Mouse (Mus musculus) kidney, postnatal 10 days (tissue): ENCODE measurements around the gene Caap1.

Experiments
- DNase-seq: peaks from one replicate; pipeline ENCODE4 v3.0.0; 2021; ENCODE audit warnings: mixed read lengths

Caap1 gene

GRCm38 (mm10) chr4:94556265-94557054, at the start of gene Caap1, which contains the start of gene Gm10306:
TSS of gene Caap1 (minus strand) at chr4:94556796.
TSS of gene Gm10306 (plus strand) at chr4:94556546.
- peak; percentile 97 for DNase-seq

GRCm38 (mm10) chr4:94605591-94605990, 49.0 kb upstream of the Caap1 start:
- DNase-seq, result no peak

- no peak for DNase-seq
Measured at GRCm38 (mm10) chr4:94604452-94605019, 47.9 kb upstream of the Caap1 start.

GRCm38 (mm10) chr4:94603031-94603629, 46.5 kb upstream of the Caap1 start, which contains the start of gene Plaa:
TSS of gene Plaa (minus strand) at chr4:94603244.
- peak; percentile 95 for DNase-seq

- no peak for DNase-seq
Measured at GRCm38 (mm10) chr4:94602496-94603030, 46.0 kb upstream of the Caap1 start.

- no peak for DNase-seq
Measured at GRCm38 (mm10) chr4:94601395-94601794, 44.8 kb upstream of the Caap1 start.

- DNase-seq, result no peak
Measured at GRCm38 (mm10) chr4:94592709-94593108, 36.1 kb upstream of the Caap1 start.

- DNase-seq, result no peak
Measured at GRCm38 (mm10) chr4:94591765-94592381, 35.3 kb upstream of the Caap1 start.

- no peak for DNase-seq
Measured at GRCm38 (mm10) chr4:94572677-94573076, 16.1 kb upstream of the Caap1 start.

- DNase-seq, result no peak
Measured at GRCm38 (mm10) chr4:94564297-94564696, 7.7 kb upstream of the Caap1 start.

- DNase-seq, result no peak
Measured at GRCm38 (mm10) chr4:94561954-94562648, 5.5 kb upstream of the Caap1 start.

- no peak for DNase-seq
Measured at GRCm38 (mm10) chr4:94560316-94560715, 3.7 kb upstream of the Caap1 start.

- DNase-seq, result peak; percentile 12
Measured at GRCm38 (mm10) chr4:94559266-94559665, 2.7 kb upstream of the Caap1 start.

GRCm38 (mm10) chr4:94557145-94557544, 549 bp upstream of the Caap1 start:
- no peak for DNase-seq

GRCm38 (mm10) chr4:94554955-94555494, 1.6 kb downstream of the Caap1 start:
- no peak for DNase-seq

- no peak for DNase-seq
Measured at GRCm38 (mm10) chr4:94544321-94544720, 12.3 kb downstream of the Caap1 start.

GRCm38 (mm10) chr4:94543041-94543440, 13.6 kb downstream of the Caap1 start:
- no peak for DNase-seq

GRCm38 (mm10) chr4:94533205-94533604, 23.4 kb downstream of the Caap1 start:
- DNase-seq, result no peak

GRCm38 (mm10) chr4:94529448-94529847, 27.1 kb downstream of the Caap1 start:
- DNase-seq, result no peak

- DNase-seq, result no peak
Measured at GRCm38 (mm10) chr4:94523321-94523720, 33.3 kb downstream of the Caap1 start.

GRCm38 (mm10) chr4:94517631-94518030, 39.0 kb downstream of the Caap1 start:
- peak; percentile 69 for DNase-seq

GRCm38 (mm10) chr4:94515366-94515765, 41.2 kb downstream of the Caap1 start:
- no peak for DNase-seq
